Comparison of ENCODE assay signal across 8 mouse cellular contexts in the genomic region with DNA sequence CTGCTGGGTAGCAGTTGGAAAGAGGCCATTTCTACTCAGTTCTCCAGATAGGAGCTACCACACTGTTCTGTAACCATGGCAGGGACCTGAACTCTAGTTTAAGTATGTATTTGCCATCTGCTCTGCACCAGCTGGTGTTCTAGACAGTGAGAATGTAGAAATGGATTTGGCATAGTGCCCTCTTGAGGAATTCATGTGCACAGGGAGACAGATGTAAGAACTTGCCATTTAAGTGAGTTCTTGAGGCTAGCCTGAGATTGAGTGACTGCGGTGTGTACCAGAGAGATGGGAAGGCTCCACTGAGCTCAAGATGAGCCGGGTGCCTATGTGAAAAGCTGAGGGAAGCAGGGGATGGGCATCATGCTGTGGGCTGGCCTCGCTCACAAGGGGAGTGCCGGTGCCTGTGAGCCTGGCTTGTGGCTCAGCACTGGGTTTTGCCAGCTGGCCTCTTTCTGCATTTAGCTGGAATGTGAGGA.
DNase-seq lines count a peak whose midpoint lies in the region; ATAC-seq and TF ChIP-seq lines count a peak whose summit lies in the region.

No protein-coding gene starts in this region.

- H3K4me2 ChIP-seq in lung, embryonic 14.5 days: no peak overlapping the region
- H3K4me2 ChIP-seq in hindbrain, embryonic 12.5 days (replicated peaks): no peak overlapping the region
- H3K4me2 ChIP-seq in lung, postnatal 0 days (replicated peaks; ENCODE audit: low read depth, low read length): no peak overlapping the region

- peaks cover 7% of the 10 kb centered on the region; the same call in 1 of the 2 replicates for H3K36me3 ChIP-seq in lung, embryonic 14.5 days (ENCODE audit: insufficient read depth)
- 0 out of 2 replicates have a peak, but pooled peaks cover 5% of the 10 kb centered on the region for H3K36me3 ChIP-seq in hindbrain, embryonic 12.5 days
- H3K36me3 ChIP-seq in lung, postnatal 0 days (ENCODE audit: insufficient read depth, low read length): no peaks in the 10 kb centered on the region

- no peak for TF ChIP-seq POLR2A in lung, adult 2 months (IDR thresholded peaks at IDR 0.05; ENCODE audit: borderline replicate concordance, extremely low read depth, low read depth, low read length)

- no peak overlapping the region for H3K9ac ChIP-seq in lung, embryonic 14.5 days
- H3K9ac ChIP-seq in hindbrain, embryonic 12.5 days: no peak overlapping the region
- H3K9ac ChIP-seq in lung, postnatal 0 days (replicated peaks; ENCODE audit: low read depth): no peak overlapping the region

- H3K4me3 ChIP-seq in lung, embryonic 14.5 days (ENCODE audit: low read depth, low read length): no peak overlapping the region
- H3K4me3 ChIP-seq in lung, adult 2 months (replicated peaks; ENCODE audit: extremely low read depth, low read depth, low read length): no peak overlapping the region
- no peak overlapping the region for H3K4me3 ChIP-seq in hindbrain, embryonic 12.5 days
- H3K4me3 ChIP-seq in lung, postnatal 0 days (ENCODE audit: low read depth, low read length): no peak overlapping the region

- peak; percentile 23; the same call in 1 of the 2 replicates for TF ChIP-seq CTCF in lung, embryonic 14.5 days (IDR thresholded peaks at IDR 0.05; ENCODE audit: low read depth)
- TF ChIP-seq CTCF in lung, adult 2 months (IDR thresholded peaks at IDR 0.05; ENCODE audit: insufficient read depth, low read length): no peak
- TF ChIP-seq CTCF in lung, postnatal 0 days (IDR thresholded peaks at IDR 0.05): peak; percentile 32; the same call in 1 of the 2 replicates

- peak; percentile 76 for DNase-seq in lung, embryonic 14.5 days
- no peak for DNase-seq in lung, adult 2 months
- DNase-seq in embryo, embryonic 11.5 days (ENCODE audit: low read depth, low spot score): peak; percentile 7
- DNase-seq in lung, postnatal 0 days (ENCODE audit: low spot score): peak; percentile 64
- peak; percentile 51 for DNase-seq in right cerebral cortex, postnatal 4 days
- DNase-seq in adrenal gland, adult 8-10 months: no peak
- DNase-seq in kidney, adult 11 months: no peak

- H3K27me3 ChIP-seq in lung, embryonic 14.5 days (ENCODE audit: insufficient read depth, low read length): no peaks in the 10 kb centered on the region
- H3K27me3 ChIP-seq in hindbrain, embryonic 12.5 days: no peaks in the 10 kb centered on the region
- no peaks in the 10 kb centered on the region for H3K27me3 ChIP-seq in lung, postnatal 0 days (replicated peaks; ENCODE audit: insufficient read depth, low read length)

- TF ChIP-seq EP300 in lung, postnatal 0 days (IDR thresholded peaks at IDR 0.05): no peak

- WGBS in lung, embryonic 14.5 days: 84% methylated on average over 4 of the region's 4 CpGs
- 66% methylated on average over 4 of the region's 4 CpGs for WGBS in lung, adult 2 months
- WGBS in hindbrain, embryonic 12.5 days: 54% methylated on average over 4 of the region's 4 CpGs
- 76% methylated on average over 4 of the region's 4 CpGs for WGBS in lung, postnatal 0 days

- no peaks in the 10 kb centered on the region for H3K9me3 ChIP-seq in lung, embryonic 14.5 days (ENCODE audit: low read depth, low read length)
- H3K9me3 ChIP-seq in hindbrain, embryonic 12.5 days (replicated peaks): no peaks in the 10 kb centered on the region
- no peaks in the 10 kb centered on the region for H3K9me3 ChIP-seq in lung, postnatal 0 days (ENCODE audit: low read length)

- no peaks in the 10 kb centered on the region for H3K4me1 ChIP-seq in lung, embryonic 14.5 days (ENCODE audit: insufficient read depth)
- H3K4me1 ChIP-seq in lung, adult 2 months (ENCODE audit: control insufficient read depth, insufficient read depth, low read length): peaks cover 15% of the 10 kb centered on the region
- H3K4me1 ChIP-seq in hindbrain, embryonic 12.5 days: peaks cover 18% of the 10 kb centered on the region; the same call in 1 of the 2 replicates
- 0 out of 2 replicates have a peak, but pooled peaks cover 6% of the 10 kb centered on the region for H3K4me1 ChIP-seq in lung, postnatal 0 days (ENCODE audit: insufficient read depth, low read depth, low read length)

- H3K27ac ChIP-seq in lung, embryonic 14.5 days (ENCODE audit: low read depth): no peak overlapping the region
- H3K27ac ChIP-seq in hindbrain, embryonic 12.5 days: peak overlapping the region; percentile 62
- H3K27ac ChIP-seq in lung, postnatal 0 days (ENCODE audit: low read length): no peak overlapping the region

- ATAC-seq in lung, embryonic 14.5 days (ENCODE audit: insufficient read depth): 0 out of 2 replicates have a peak, but pooled peaks have one; percentile 17
- ATAC-seq in hindbrain, embryonic 12.5 days (ENCODE audit: low FRiP score): peak; percentile 77
- ATAC-seq in lung, postnatal 0 days: peak; percentile 62; the same call in 1 of the 2 replicates

Comparison
In these comparisons a context has a peak if more than half of its experiments do, and no peak if none do; other contexts are left out.
1. DNase-seq: peak in lung, embryonic 14.5 days (single experiment), embryo, embryonic 11.5 days (single experiment), lung, postnatal 0 days (single experiment) and right cerebral cortex, postnatal 4 days (single experiment); none in lung, adult 2 months (single experiment), adrenal gland, adult 8-10 months (single experiment) and kidney, adult 11 months (single experiment).
2. ATAC-seq: peak in every context shown above with its lines; median percentile 77 in hindbrain, embryonic 12.5 days; 62 in lung, postnatal 0 days; 17 in lung, embryonic 14.5 days.